Mouse (Mus musculus): ENCODE measurements around the gene Neu4.
"Not testable (repeated sequence)": the region's sequence is repeated elsewhere in the genome, so short reads cannot be mapped to it uniquely, and the experiment has no call there.

The Neu4 gene

GRCm38 (mm10) chr1:94051104-94051503, 30.9 kb downstream of the Neu4 start:
- in situ Hi-C loops (cut with MboI, MseI), result no loop called here

DNA sequence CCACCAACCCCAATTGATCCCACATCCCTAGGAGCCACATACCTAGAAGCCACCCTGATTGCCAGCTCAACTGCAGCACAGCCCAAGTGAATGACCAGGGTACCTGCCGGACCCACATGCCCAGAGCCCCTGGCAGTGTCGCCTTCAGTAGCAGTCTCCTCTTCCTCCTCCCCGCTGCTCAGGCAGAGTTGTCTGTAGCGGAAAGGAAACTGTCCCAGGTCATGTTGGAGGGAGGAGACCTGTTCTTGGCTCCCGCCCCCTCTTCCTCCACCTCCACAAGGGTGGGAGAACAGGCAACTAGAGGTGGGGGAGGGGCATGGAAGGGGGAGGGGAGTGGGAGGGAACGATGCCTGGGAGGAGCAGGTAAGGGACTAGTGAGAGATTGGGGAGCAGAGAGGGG, 32.1 kb downstream of the Neu4 start, which contains the start of gene Pdcd1:
Pdcd1 (minus strand) TSS at position 181 of the 400 bp plus-strand sequence.
- in situ Hi-C loops (cut with MboI, MseI), result no loop called here

GRCm38 (mm10) chr1:94053530-94054216, 33.4 kb downstream of the Neu4 start:
- in situ Hi-C loops (cut with MboI, MseI), result no loop called here

DNA sequence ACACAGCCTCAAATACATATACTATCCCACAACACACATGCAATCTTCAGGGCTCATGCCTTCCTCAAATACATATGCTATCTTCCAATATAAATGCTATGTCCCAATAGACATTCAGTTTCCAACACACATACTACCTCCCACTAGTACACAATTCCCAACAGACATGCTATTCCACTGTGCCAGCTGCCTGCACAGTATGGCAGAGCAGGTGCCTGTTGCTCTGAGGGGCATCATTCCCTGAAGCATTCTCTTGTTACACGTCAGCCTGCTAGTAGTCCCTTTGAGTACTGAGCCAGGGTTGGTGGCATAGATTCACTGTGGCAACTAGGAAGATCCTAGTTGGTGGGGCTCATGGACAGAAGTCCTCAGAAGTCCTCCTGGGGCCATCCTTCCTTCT, 34.2 kb downstream of the Neu4 start:
- in situ Hi-C loops (cut with MboI, MseI), result no loop called here

- in situ Hi-C loops (cut with MboI, MseI), result no loop called here
Measured at GRCm38 (mm10) chr1:94055966-94056365, 35.7 kb downstream of the Neu4 start.

DNA sequence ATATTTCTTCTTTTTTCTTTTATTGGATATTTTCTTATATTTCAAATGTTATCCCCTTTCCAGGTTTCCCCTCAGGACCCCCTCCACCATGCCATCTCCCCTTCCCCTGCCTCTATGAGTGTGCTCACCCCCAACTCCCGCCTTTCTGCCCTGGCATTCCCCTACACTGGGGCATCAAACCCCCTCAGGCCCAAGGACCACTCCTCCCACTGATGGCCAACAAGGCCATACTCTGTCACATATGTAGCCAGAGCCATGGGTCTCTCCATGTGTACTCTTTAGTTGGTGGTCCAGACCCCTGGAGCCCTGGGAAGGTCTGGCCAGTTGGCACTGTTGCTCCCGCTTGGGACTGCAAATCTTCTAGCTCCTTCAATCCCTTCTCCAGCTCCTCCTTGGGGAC, 37.1 kb downstream of the Neu4 start:
- in situ Hi-C loops (cut with MboI, MseI), result no loop called here

GRCm38 (mm10) chr1:94058281-94058680, 38.0 kb downstream of the Neu4 start:
- in situ Hi-C loops (cut with MboI, MseI), result not testable (repeated sequence)

DNA sequence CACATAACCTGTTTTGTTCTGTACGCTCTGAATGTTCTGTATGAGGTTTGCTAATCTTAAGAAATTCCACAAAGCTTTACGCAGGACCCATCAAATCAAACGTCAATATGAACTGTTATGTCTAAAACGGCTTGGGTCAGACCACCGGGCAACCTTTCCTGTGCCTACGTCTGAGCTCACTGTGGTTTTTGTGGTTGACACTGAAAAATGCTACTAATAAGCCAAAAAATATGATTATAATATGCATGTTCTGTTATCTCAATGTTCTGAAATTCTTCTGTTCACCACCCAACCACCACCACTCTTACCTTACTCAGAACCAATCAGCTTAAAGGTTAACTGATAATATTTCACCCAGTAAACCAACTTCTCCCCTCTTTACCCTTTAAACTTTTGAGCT, 54.5 kb downstream of the Neu4 start:
- in situ Hi-C loops (cut with MboI, MseI), result loop anchor here (5.0 to 10.0 kb wide), 2 partner anchors 162 to 230 kb away; no protein-coding TSS in a partner anchor

- in situ Hi-C loops (cut with MboI, MseI), result loop anchor here (10.0 kb wide), 1 partner anchor 232 kb away; no protein-coding TSS in a partner anchor
Measured at GRCm38 (mm10) chr1:94076702-94077101, 56.5 kb downstream of the Neu4 start.
